Mouse (Mus musculus) kidney, postnatal 0 days (tissue): ENCODE results near the gene Tmem205. TPM values are rescaled to one million over a fixed set of nuclear protein-coding genes. Genes with fewer than 3 reads are reported as not detected.

Experiments
- ATAC-seq: fragments of 200-750 bp; cut with Nextera tagmentation; replicated peaks from 2 replicates; pipeline ENCODE4 v1.8.0; 2017; ENCODE audit warnings: low read depth, moderate number of reproducible peaks, moderate TSS enrichment, moderate library complexity; ENCODE audit not compliant: low FRiP score
- DNase-seq: peaks from one replicate; pipeline ENCODE4 v3.0.0-alpha.2; 2016; ENCODE audit warnings: low spot score
- H3K27ac ChIP-seq: fragments of 300-500 bp; sonication (generic); 2 replicates; pipeline ENCODE4 v1.5.1; 2014; ENCODE audit warnings: mild to moderate bottlenecking
- H3K27me3 ChIP-seq: fragments of 300-500 bp; sonication (generic); 2 replicates; pipeline ENCODE4 v1.6.1; 2014; ENCODE audit warnings: low read length, mixed read lengths; ENCODE audit not compliant: insufficient read depth
- H3K36me3 ChIP-seq: fragments of 300-500 bp; sonication (generic); 2 replicates; pipeline ENCODE4 v1.6.1; 2014; ENCODE audit warnings: low read length, mixed read lengths; ENCODE audit not compliant: insufficient read depth
- H3K4me1 ChIP-seq: fragments of 300-500 bp; sonication (generic); replicated peaks from 2 replicates; pipeline ENCODE4 v1.6.1; 2014; ENCODE audit warnings: antibody characterized with exemption, low read length, mixed read lengths; ENCODE audit not compliant: insufficient read depth
- H3K4me2 ChIP-seq: fragments of 300-500 bp; sonication (generic); 2 replicates; pipeline ENCODE4 v1.6.1; 2014; ENCODE audit warnings: mild to moderate bottlenecking, low read length, moderate library complexity, mixed read lengths
- H3K4me3 ChIP-seq: fragments of 300-500 bp; sonication (generic); replicated peaks from 2 replicates; pipeline ENCODE4 v1.5.1; 2014; ENCODE audit warnings: low read depth, low read length
- H3K9ac ChIP-seq: fragments of 300-500 bp; sonication (generic); 2 replicates; pipeline ENCODE4 v1.6.1; 2014; ENCODE audit warnings: low read depth, low read length
- H3K9me3 ChIP-seq: fragments of 300-500 bp; sonication (generic); replicated peaks from 2 replicates; pipeline ENCODE4 v1.6.1; 2016; ENCODE audit warnings: low read length, inconsistent platforms, mixed read lengths
- CTCF ChIP-seq: IDR thresholded peaks from 2 replicates; pipeline ENCODE4 v1.5.1; 2016; ENCODE audit warnings: antibody characterized with exemption, low read depth, mild to moderate bottlenecking, moderate library complexity
- WGBS: fragments of 180-500 bp; shearing (Covaris S2); extraction: QIAGEN DNeasy Blood & Tissue Kit; methylation state at CpG from one replicate; pipeline ENCODE4 v1.1.7; 2014; 5-methylcytosine and 5-hydroxymethylcytosine counted together
- polyA plus RNA-seq: library from polyadenylated mRNA; unstranded; fragments of >200 nt; fragmentation: Nextera tagmentation; extraction: Ambion mirVana; gene quantifications from 2 replicates; pipeline ENCODE4 v1.2.1, GENCODE M21; 2015

Tmem205 gene
- polyA plus RNA-seq, 1 experiment from 2014 or later = 83.7 TPM

- Histone ChIP-seq H3K9me3 (no peaks in the 10 kb centered on the region), H3K4me2 (peak overlapping the region; percentile 96), H3K27ac (peak overlapping the region; percentile 51), H3K27me3 (no peaks in the 10 kb centered on the region), H3K36me3 (no peaks in the 10 kb centered on the region), H3K4me3 (peak overlapping the region; percentile 54), H3K9ac (peak overlapping the region; percentile 55), H3K4me1 (0 out of 2 replicates have a peak, but pooled peaks cover 5% of the 10 kb centered on the region)
- under 1% methylated on average over 35 of the region's 35 CpGs for WGBS
- ATAC-seq (no peak; the same call in none of the 2 replicates), DNase-seq (no peak)
- TF ChIP-seq CTCF = no peak
Measured at GRCm38 (mm10) chr9:21917493-21918034, 9.8 kb downstream of the Tmem205 start.

- Histone ChIP-seq H3K9ac (no peak overlapping the region; the same call in 1 of the 2 replicates), H3K4me2 (peak overlapping the region; percentile 96), H3K4me1 (0 out of 2 replicates have a peak, but pooled peaks cover 5% of the 10 kb centered on the region), H3K27me3 (no peaks in the 10 kb centered on the region), H3K27ac (peak overlapping the region; percentile 51; the same call in 1 of the 2 replicates), H3K9me3 (no peaks in the 10 kb centered on the region), H3K36me3 (no peaks in the 10 kb centered on the region), H3K4me3 (peak overlapping the region; percentile 54; the same call in 1 of the 2 replicates)
- DNase-seq (no peak), ATAC-seq (no peak)
- TF ChIP-seq CTCF = no peak
- 54% methylated on average over 3 of the region's 3 CpGs for WGBS
Measured at GRCm38 (mm10) chr9:21916851-21917492, 10.4 kb downstream of the Tmem205 start.

GRCm38 (mm10) chr9:21909474-21910223 lies 17.7 kb downstream of the Tmem205 start:
- H3K4me2 ChIP-seq = no peak overlapping the region
- TF ChIP-seq CTCF = no peak
- DNase-seq = no peak
- H3K4me1 ChIP-seq = no peaks in the 10 kb centered on the region
- 81% methylated on average over 10 of the region's 10 CpGs for WGBS
- H3K9me3 ChIP-seq = no peaks in the 10 kb centered on the region
- H3K27me3 ChIP-seq = no peaks in the 10 kb centered on the region
- H3K27ac ChIP-seq = no peak overlapping the region
- H3K4me3 ChIP-seq = no peak overlapping the region
- no peak overlapping the region for H3K9ac ChIP-seq
- no peak for ATAC-seq
- no peaks in the 10 kb centered on the region for H3K36me3 ChIP-seq

GRCm38 (mm10) chr9:21908216-21908615 lies 19.1 kb downstream of the Tmem205 start:
- Histone ChIP-seq H3K9me3 (no peaks in the 10 kb centered on the region), H3K27ac (no peak overlapping the region), H3K36me3 (no peaks in the 10 kb centered on the region), H3K9ac (no peak overlapping the region), H3K4me1 (no peaks in the 10 kb centered on the region), H3K4me2 (no peak overlapping the region), H3K27me3 (no peaks in the 10 kb centered on the region), H3K4me3 (no peak overlapping the region)
- TF ChIP-seq CTCF = no peak
- DNase-seq (no peak), ATAC-seq (no peak)
- 72% methylated on average over 11 of the region's 11 CpGs for WGBS

GRCm38 (mm10) chr9:21904031-21904430 lies 23.3 kb downstream of the Tmem205 start:
- 82% methylated on average over 4 of the region's 4 CpGs for WGBS

GRCm38 (mm10) chr9:21901223-21901820 lies 26.0 kb downstream of the Tmem205 start:
- DNase-seq = peak; percentile 94
- H3K27ac ChIP-seq = no peak overlapping the region
- H3K9me3 ChIP-seq = no peaks in the 10 kb centered on the region
- no peaks in the 10 kb centered on the region for H3K36me3 ChIP-seq
- WGBS = 14% methylated on average over 10 of the region's 10 CpGs
- no peaks in the 10 kb centered on the region for H3K4me1 ChIP-seq
- peak overlapping the region; percentile 34 for H3K4me3 ChIP-seq
- 0 out of 2 replicates have a peak overlapping the region, but pooled peaks have one; percentile 33 for H3K9ac ChIP-seq
- H3K4me2 ChIP-seq = peak overlapping the region; percentile 53
- peak; percentile 52 for TF ChIP-seq CTCF
- no peaks in the 10 kb centered on the region for H3K27me3 ChIP-seq
- peak; percentile 84 for ATAC-seq

More at GRCm38 (mm10) chr9:21904031-21904430, 23.3 kb downstream of the Tmem205 start:
- no peak for DNase-seq
- Histone ChIP-seq H3K9me3 (no peaks in the 10 kb centered on the region), H3K4me1 (no peaks in the 10 kb centered on the region), H3K27ac (no peak overlapping the region), H3K36me3 (no peaks in the 10 kb centered on the region), H3K9ac (no peak overlapping the region), H3K4me3 (no peak overlapping the region), H3K27me3 (no peaks in the 10 kb centered on the region), H3K4me2 (no peak overlapping the region)
- TF ChIP-seq CTCF = no peak
- ATAC-seq = no peak
